Mouse (Mus musculus) forebrain, embryonic 16.5 days (tissue): Measurements from ENCODE around the gene Bphl. TPM values are rescaled to one million over a fixed set of nuclear protein-coding genes. Genes with fewer than 3 reads are reported as not detected.

Experiments
- ATAC-seq: fragments of 200-750 bp; cut with Nextera tagmentation; 2 replicates; pipeline ENCODE4 v1.8.0; 2017; ENCODE audit warnings: mild to moderate bottlenecking, moderate library complexity
- H3K27ac ChIP-seq: fragments of 300-500 bp; sonication (generic); 2 replicates; pipeline ENCODE4 v1.5.1; 2014; ENCODE audit warnings: low read length, control low read depth
- H3K27me3 ChIP-seq: fragments of 300-500 bp; sonication (generic); replicated peaks from 2 replicates; pipeline ENCODE4 v1.6.1; 2014; ENCODE audit warnings: low read length; ENCODE audit not compliant: control insufficient read depth, insufficient read depth
- H3K36me3 ChIP-seq: fragments of 300-500 bp; sonication (generic); 2 replicates; pipeline ENCODE4 v1.6.1; 2014; ENCODE audit not compliant: control insufficient read depth, insufficient read depth
- H3K4me1 ChIP-seq: fragments of 300-500 bp; sonication (generic); replicated peaks from 2 replicates; pipeline ENCODE4 v1.6.1; 2014; ENCODE audit warnings: low read length; ENCODE audit not compliant: control insufficient read depth, insufficient read depth
- H3K4me2 ChIP-seq: fragments of 300-500 bp; sonication (generic); 2 replicates; pipeline ENCODE4 v1.6.1; 2014; ENCODE audit warnings: mild to moderate bottlenecking, low read length, control low read depth
- H3K4me3 ChIP-seq: fragments of 300-500 bp; sonication (generic); replicated peaks from 2 replicates; pipeline ENCODE4 v1.5.1; 2014; ENCODE audit warnings: mild to moderate bottlenecking, low read length, control low read depth
- H3K9ac ChIP-seq: fragments of 300-500 bp; sonication (generic); replicated peaks from 2 replicates; pipeline ENCODE4 v1.6.1; 2014; ENCODE audit warnings: low read depth, low read length, control low read depth
- H3K9me3 ChIP-seq: fragments of 300-500 bp; sonication (generic); 2 replicates; pipeline ENCODE4 v1.6.1; 2016; ENCODE audit warnings: low read length; ENCODE audit not compliant: control insufficient read depth
- WGBS: fragments of 180-500 bp; shearing (Covaris S2); extraction: QIAGEN DNeasy Blood & Tissue Kit; methylation state at CpG from one replicate; pipeline ENCODE4 v1.1.7; 2014; 5-methylcytosine and 5-hydroxymethylcytosine counted together
- polyA plus RNA-seq: library from polyadenylated mRNA; unstranded; fragments of >200 nt; fragmentation: Nextera tagmentation; extraction: Ambion mirVana; gene quantifications from 2 replicates; pipeline ENCODE4 v1.2.1, GENCODE M21; 2015

Gene Bphl
- polyA plus RNA-seq, 1 experiment from 2014 or later: 35.5 TPM

GRCm38 (mm10) chr13:34109035-34109676, 71.8 kb downstream of the Bphl start:
- H3K4me2 ChIP-seq: no peak overlapping the region
- no peak overlapping the region for H3K27ac ChIP-seq
- no peak overlapping the region for H3K9ac ChIP-seq
- no peaks in the 10 kb centered on the region for H3K4me1 ChIP-seq
- H3K4me3 ChIP-seq: no peak overlapping the region
- H3K27me3 ChIP-seq: no peaks in the 10 kb centered on the region
- 61% methylated on average over 4 of the region's 4 CpGs for WGBS
- no peak for ATAC-seq
- H3K36me3 ChIP-seq: no peaks in the 10 kb centered on the region
- H3K9me3 ChIP-seq: no peaks in the 10 kb centered on the region

GRCm38 (mm10) chr13:34109677-34110058, 72.3 kb downstream of the Bphl start:
- H3K27ac ChIP-seq: no peak overlapping the region
- no peaks in the 10 kb centered on the region for H3K4me1 ChIP-seq
- no peaks in the 10 kb centered on the region for H3K36me3 ChIP-seq
- no peak for ATAC-seq
- 20% methylated on average over 4 of the region's 4 CpGs for WGBS
- no peak overlapping the region for H3K4me3 ChIP-seq
- no peak overlapping the region for H3K4me2 ChIP-seq
- no peaks in the 10 kb centered on the region for H3K27me3 ChIP-seq
- H3K9ac ChIP-seq: no peak overlapping the region
- no peaks in the 10 kb centered on the region for H3K9me3 ChIP-seq

GRCm38 (mm10) chr13:34111019-34111418, 73.6 kb downstream of the Bphl start:
- no peaks in the 10 kb centered on the region for H3K4me1 ChIP-seq
- H3K9me3 ChIP-seq: no peaks in the 10 kb centered on the region
- no peak overlapping the region for H3K4me2 ChIP-seq
- no peaks in the 10 kb centered on the region for H3K36me3 ChIP-seq
- WGBS: 81% methylated on average over 5 of the region's 5 CpGs
- no peak for ATAC-seq
- H3K9ac ChIP-seq: no peak overlapping the region
- H3K27ac ChIP-seq: no peak overlapping the region
- no peak overlapping the region for H3K4me3 ChIP-seq
- H3K27me3 ChIP-seq: no peaks in the 10 kb centered on the region

GRCm38 (mm10) chr13:34111878-34112277, 74.5 kb downstream of the Bphl start:
- 90% methylated on average over 3 of the region's 3 CpGs for WGBS
- no peak for ATAC-seq
- Histone ChIP-seq H3K27me3 (no peaks in the 10 kb centered on the region), H3K27ac (no peak overlapping the region), H3K9ac (no peak overlapping the region), H3K4me2 (no peak overlapping the region), H3K9me3 (no peaks in the 10 kb centered on the region), H3K4me3 (no peak overlapping the region), H3K36me3 (no peaks in the 10 kb centered on the region), H3K4me1 (no peaks in the 10 kb centered on the region)

GRCm38 (mm10) chr13:34112369-34113081, 75.1 kb downstream of the Bphl start:
- Histone ChIP-seq H3K4me3 (no peak overlapping the region), H3K27ac (no peak overlapping the region), H3K27me3 (no peaks in the 10 kb centered on the region), H3K36me3 (no peaks in the 10 kb centered on the region), H3K9ac (no peak overlapping the region), H3K9me3 (no peaks in the 10 kb centered on the region), H3K4me2 (no peak overlapping the region), H3K4me1 (no peaks in the 10 kb centered on the region)
- ATAC-seq: no peak
- WGBS: 79% methylated on average over 5 of the region's 5 CpGs

- Histone ChIP-seq H3K36me3 (no peaks in the 10 kb centered on the region), H3K9ac (no peak overlapping the region), H3K27me3 (no peaks in the 10 kb centered on the region), H3K9me3 (no peaks in the 10 kb centered on the region), H3K4me1 (no peaks in the 10 kb centered on the region), H3K27ac (no peak overlapping the region), H3K4me2 (no peak overlapping the region), H3K4me3 (no peak overlapping the region)
- no peak for ATAC-seq
- 96% methylated on average over 3 of the region's 3 CpGs for WGBS
Measured at GRCm38 (mm10) chr13:34113086-34113485, 75.7 kb downstream of the Bphl start.

GRCm38 (mm10) chr13:34114654-34115053, 77.3 kb downstream of the Bphl start:
- Histone ChIP-seq H3K9me3 (no peaks in the 10 kb centered on the region), H3K27me3 (no peaks in the 10 kb centered on the region), H3K36me3 (no peaks in the 10 kb centered on the region), H3K4me2 (no peak overlapping the region), H3K27ac (no peak overlapping the region), H3K4me1 (no peaks in the 10 kb centered on the region), H3K9ac (no peak overlapping the region), H3K4me3 (no peak overlapping the region)
- WGBS: 86% methylated on average over 4 of the region's 4 CpGs
- ATAC-seq: no peak

- 94% methylated on average over 6 of the region's 6 CpGs for WGBS
- H3K9me3 ChIP-seq: no peaks in the 10 kb centered on the region
- H3K4me3 ChIP-seq: no peak overlapping the region
- H3K27me3 ChIP-seq: no peaks in the 10 kb centered on the region
- peaks cover 3% of the 10 kb centered on the region; the same call in 1 of the 2 replicates for H3K36me3 ChIP-seq
- H3K4me2 ChIP-seq: no peak overlapping the region
- H3K4me1 ChIP-seq: no peaks in the 10 kb centered on the region
- no peak for ATAC-seq
- H3K27ac ChIP-seq: no peak overlapping the region
- no peak overlapping the region for H3K9ac ChIP-seq
Measured at GRCm38 (mm10) chr13:34116508-34116907, 79.1 kb downstream of the Bphl start.

GRCm38 (mm10) chr13:34118816-34119215, 81.4 kb downstream of the Bphl start:
- 82% methylated on average over 4 of the region's 4 CpGs for WGBS

More at GRCm38 (mm10) chr13:34118816-34119215, 81.4 kb downstream of the Bphl start:
- Histone ChIP-seq H3K4me3 (no peak overlapping the region), H3K27ac (no peak overlapping the region), H3K27me3 (no peaks in the 10 kb centered on the region), H3K4me1 (peaks cover 16% of the 10 kb centered on the region), H3K9ac (no peak overlapping the region), H3K4me2 (no peak overlapping the region), H3K36me3 (peaks cover 5% of the 10 kb centered on the region; the same call in 1 of the 2 replicates), H3K9me3 (no peaks in the 10 kb centered on the region)
- ATAC-seq: no peak
